ENCODE assay signal across 13 mouse cellular contexts in the genomic region with DNA sequence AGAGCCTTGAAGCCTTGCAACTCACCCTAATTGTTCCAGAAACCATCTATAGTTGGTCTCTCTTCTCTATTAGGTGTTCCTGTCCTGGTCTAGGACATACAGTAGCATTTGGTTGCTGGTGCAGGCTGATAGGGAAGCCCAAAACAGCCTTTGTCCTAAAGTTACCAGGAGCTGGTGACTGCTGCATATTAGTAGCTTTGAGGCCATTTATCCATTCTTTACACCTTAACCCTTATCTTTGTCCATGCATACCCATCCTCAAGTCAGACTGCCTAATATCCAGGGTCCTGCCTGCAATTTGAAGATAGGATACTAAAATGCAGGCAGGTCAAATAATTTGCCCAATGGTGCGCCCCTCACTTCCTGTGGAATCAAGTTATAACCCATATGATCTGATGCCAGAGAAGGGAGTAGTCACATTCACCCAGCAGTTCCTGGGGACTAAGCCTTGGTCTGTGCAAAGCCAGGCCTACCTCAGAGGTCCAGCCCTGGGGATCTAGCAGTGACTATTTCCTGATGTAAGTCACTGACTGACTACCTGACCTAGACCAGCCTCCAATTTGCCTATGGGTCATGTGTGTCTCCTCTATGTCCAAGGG. TPM values are rescaled to one million over a fixed set of nuclear protein-coding genes. Genes with fewer than 3 reads are reported as not detected.
A peak's percentile ranks its signal among the peaks of the same experiment; 100 is the strongest.
DNase-seq lines count a peak whose midpoint lies in the region; ATAC-seq and TF ChIP-seq lines count a peak whose summit lies in the region.
"Had no signal": no experiment of that assay in that cellular context is flagged by ENCODE, and none has a peak within 500 bp of the region (broad histone marks: within the 10 kb centered on the region; RNA-seq: fewer than 3 reads in every experiment).

No protein-coding gene starts in this region.

- no peak for TF ChIP-seq EP300 in heart, adult 2 months (IDR thresholded peaks at IDR 0.05; ENCODE audit: insufficient read depth, low read depth, low read length)
- no peak for TF ChIP-seq EP300 in heart, postnatal 0 days (IDR thresholded peaks at IDR 0.05; ENCODE audit: low read depth)

- H3K27ac ChIP-seq in heart, adult 2 months: peak overlapping the region; percentile 58
- 0 out of 2 replicates have a peak overlapping the region, but pooled peaks have one; percentile 10 for H3K27ac ChIP-seq in limb, embryonic 13.5 days
- H3K27ac ChIP-seq in limb, embryonic 10.5 days: no peak overlapping the region
- H3K27ac ChIP-seq in heart, postnatal 0 days (ENCODE audit: low read depth): peak overlapping the region; percentile 64
- H3K27ac ChIP-seq in midbrain, embryonic 10.5 days (replicated peaks): no peak overlapping the region
- H3K27ac ChIP-seq: forebrain, embryonic 10.5 days had no signal

- no peaks in the 10 kb centered on the region for H3K27me3 ChIP-seq in heart, adult 2 months (ENCODE audit: control insufficient read depth, insufficient read depth, low read length)
- H3K27me3 ChIP-seq in limb, embryonic 13.5 days: peaks cover 6% of the 10 kb centered on the region; the same call in 1 of the 2 replicates
- peaks cover 98% of the 10 kb centered on the region for H3K27me3 ChIP-seq in limb, embryonic 10.5 days (ENCODE audit: low read depth, poor library complexity, severe bottlenecking)
- no peaks in the 10 kb centered on the region for H3K27me3 ChIP-seq in heart, postnatal 0 days (ENCODE audit: control insufficient read depth, insufficient read depth, low read length)
- H3K27me3 ChIP-seq in myocyte (ENCODE audit: control insufficient read depth, insufficient read depth, insufficient read length): no peaks in the 10 kb centered on the region
- H3K27me3 ChIP-seq in midbrain, embryonic 10.5 days (ENCODE audit: low read depth, poor library complexity, severe bottlenecking): peaks cover 85% of the 10 kb centered on the region

- H3K79me2 ChIP-seq in heart, adult 2 months (replicated peaks; ENCODE audit: control insufficient read depth, insufficient read depth, low read length): no peaks in the 10 kb centered on the region
- no peaks in the 10 kb centered on the region for H3K79me2 ChIP-seq in myocyte (ENCODE audit: control insufficient read depth, insufficient read depth)

- no peak for ATAC-seq in limb, embryonic 13.5 days (ENCODE audit: low FRiP score, low read depth)
- no peak for ATAC-seq in heart, postnatal 0 days (ENCODE audit: insufficient read depth, low read depth)

- peaks cover 20% of the 10 kb centered on the region for H3K4me1 ChIP-seq in heart, adult 2 months (ENCODE audit: control insufficient read depth, insufficient read depth, low read length)
- peaks cover 31% of the 10 kb centered on the region for H3K4me1 ChIP-seq in limb, embryonic 13.5 days
- peaks cover 32% of the 10 kb centered on the region for H3K4me1 ChIP-seq in limb, embryonic 10.5 days
- H3K4me1 ChIP-seq in heart, postnatal 0 days (ENCODE audit: control insufficient read depth, insufficient read depth): no peaks in the 10 kb centered on the region
- H3K4me1 ChIP-seq in midbrain, embryonic 10.5 days: peaks cover 7% of the 10 kb centered on the region; the same call in 1 of the 2 replicates

- DNase-seq in heart, adult 2 months: no peak
- DNase-seq in heart, adult 18-20 months: no peak
- no peak for DNase-seq in limb, embryonic 10.5 days (ENCODE audit: low spot score)
- no peak for DNase-seq in heart, postnatal 0 days (ENCODE audit: low spot score)
- DNase-seq in midbrain, embryonic 10.5 days (ENCODE audit: low spot score): no peak
- no peak for DNase-seq in adrenal gland, adult 18-20 months (ENCODE audit: low spot score in 2 of 2)
- DNase-seq: right cerebral cortex, postnatal 25 days had no signal

- H3K36me3 ChIP-seq in heart, adult 2 months (ENCODE audit: control insufficient read depth, insufficient read depth, low read length): no peaks in the 10 kb centered on the region
- no peaks in the 10 kb centered on the region for H3K36me3 ChIP-seq in limb, embryonic 13.5 days
- no peaks in the 10 kb centered on the region for H3K36me3 ChIP-seq in limb, embryonic 10.5 days
- H3K36me3 ChIP-seq in heart, postnatal 0 days (replicated peaks; ENCODE audit: control insufficient read depth, insufficient read depth, low read length): no peaks in the 10 kb centered on the region
- H3K36me3 ChIP-seq in myocyte (ENCODE audit: control insufficient read depth, insufficient read depth): no peaks in the 10 kb centered on the region
- no peaks in the 10 kb centered on the region for H3K36me3 ChIP-seq in midbrain, embryonic 10.5 days
- H3K36me3 ChIP-seq: forebrain, embryonic 10.5 days had no signal

- TF ChIP-seq CTCF in heart, adult 2 months (IDR thresholded peaks at IDR 0.05): no peak
- TF ChIP-seq CTCF in heart, postnatal 0 days (IDR thresholded peaks at IDR 0.05; ENCODE audit: low read depth): no peak

- intact Hi-C loops in heart, adult 2 months (cut with DNase I): no loop called here

- H3K9me3 ChIP-seq in limb, embryonic 13.5 days: no peaks in the 10 kb centered on the region
- H3K9me3 ChIP-seq in limb, embryonic 10.5 days (replicated peaks): no peaks in the 10 kb centered on the region
- no peaks in the 10 kb centered on the region for H3K9me3 ChIP-seq in heart, postnatal 0 days (replicated peaks; ENCODE audit: control insufficient read depth, low read length)
- H3K9me3 ChIP-seq in midbrain, embryonic 10.5 days (replicated peaks): no peaks in the 10 kb centered on the region
- H3K9me3 ChIP-seq: forebrain, embryonic 10.5 days had no signal

- TF ChIP-seq POLR2A in heart, adult 2 months (IDR thresholded peaks at IDR 0.05; ENCODE audit: insufficient read depth, low read depth, low read length): no peak
- no peak for TF ChIP-seq POLR2A in myocyte (IDR thresholded peaks at IDR 0.05; ENCODE audit: insufficient read length, low read depth)

- no peak overlapping the region for H3K4me2 ChIP-seq in limb, embryonic 13.5 days (replicated peaks)
- H3K4me2 ChIP-seq in heart, postnatal 0 days (ENCODE audit: low read depth, low read length): no peak overlapping the region
- H3K4me2 ChIP-seq in myocyte (ENCODE audit: low read depth): peak overlapping the region; percentile 74

- no peak overlapping the region for H3K9ac ChIP-seq in heart, adult 2 months (ENCODE audit: low read depth, low read length)
- H3K9ac ChIP-seq in limb, embryonic 13.5 days: no peak overlapping the region
- H3K9ac ChIP-seq in heart, postnatal 0 days (replicated peaks; ENCODE audit: low read depth, low read length): no peak overlapping the region

- WGBS in heart, adult 2 months: 63% methylated on average over 1 of the region's 1 CpGs
- WGBS in limb, embryonic 13.5 days: 94% methylated on average over 1 of the region's 1 CpGs
- 95% methylated on average over 1 of the region's 1 CpGs for WGBS in limb, embryonic 10.5 days
- WGBS in heart, postnatal 0 days: 61% methylated on average over 1 of the region's 1 CpGs
- 77% methylated on average over 1 of the region's 1 CpGs for WGBS in midbrain, embryonic 10.5 days

- H3K4me3 ChIP-seq in heart, adult 2 months: no peak overlapping the region
- H3K4me3 ChIP-seq in limb, embryonic 13.5 days: no peak overlapping the region
- H3K4me3 ChIP-seq in limb, embryonic 10.5 days: no peak overlapping the region
- no peak overlapping the region for H3K4me3 ChIP-seq in heart, postnatal 0 days (ENCODE audit: low read depth, low read length)
- no peak overlapping the region for H3K4me3 ChIP-seq in myocyte
- H3K4me3 ChIP-seq in midbrain, embryonic 10.5 days: no peak overlapping the region
- H3K4me3 ChIP-seq: forebrain, embryonic 10.5 days had no signal

- H3ac ChIP-seq in myocyte (ENCODE audit: control insufficient read depth, insufficient read length): no peak overlapping the region

RNA-seq across cellular contexts. Expression of gene Bgn, which starts 7.6 kb away (rescaled TPM):
- 100 to 1,000 TPM; 190 to 202 TPM for total RNA-seq in heart, adult 2 months (2021)
- 378 and 439 TPM in 2 replicates for polyA plus RNA-seq in heart, adult 2 months (2012; rRNA removed)
- 100 to 1,000 TPM; 174 to 186 TPM for total RNA-seq in heart, adult 18-20 months (2021)
- polyA plus RNA-seq in limb, embryonic 13.5 days (2015; fragmentation: Nextera tagmentation; extraction: Ambion mirVana): 67.7 and 68.8 TPM in 2 replicates
- polyA plus RNA-seq in limb, embryonic 10.5 days (2016; fragmentation: Nextera tagmentation; extraction: Ambion mirVana): 7.9 and 11.5 TPM in 2 replicates
- 198 and 304 TPM in 2 replicates for total RNA-seq in heart, postnatal 0 days (2014; rRNA removed; ENCODE audit: low replicate concordance)
- 61.6 and 64.1 TPM in 2 replicates for polyA plus RNA-seq in heart, postnatal 0 days (2015; fragmentation: Nextera tagmentation; extraction: Ambion mirVana)
- 1,139 TPM for polyA plus RNA-seq in myocyte (2012; fragmentation: generic; extraction: Trizol)
- 16.4 and 27.9 TPM in 2 replicates for polyA plus RNA-seq in midbrain, embryonic 10.5 days (2016; fragmentation: Nextera tagmentation; extraction: Ambion mirVana)
- total RNA-seq in adrenal gland, adult 18-20 months (2021): 100 to 1,000 TPM; 221 to 292 TPM

RNA-seq across cellular contexts. Expression of gene Haus7, which starts 16.9 kb away (rescaled TPM):
- total RNA-seq in heart, adult 2 months (2021): 1 to 10 TPM; 4.3 to 5.5 TPM
- 6.0 and 8.9 TPM in 2 replicates for polyA plus RNA-seq in heart, adult 2 months (2012; rRNA removed)
- total RNA-seq in heart, adult 18-20 months (2021): 1 to 10 TPM; 6.2 to 9.1 TPM
- 77.0 and 85.2 TPM in 2 replicates for polyA plus RNA-seq in limb, embryonic 13.5 days (2015; fragmentation: Nextera tagmentation; extraction: Ambion mirVana)
- 98.4 and 102 TPM in 2 replicates for polyA plus RNA-seq in limb, embryonic 10.5 days (2016; fragmentation: Nextera tagmentation; extraction: Ambion mirVana)
- total RNA-seq in heart, postnatal 0 days (2014; rRNA removed; ENCODE audit: low replicate concordance): 15.6 and 23.2 TPM in 2 replicates
- 33.3 and 34.7 TPM in 2 replicates for polyA plus RNA-seq in heart, postnatal 0 days (2015; fragmentation: Nextera tagmentation; extraction: Ambion mirVana)
- polyA plus RNA-seq in myocyte (2012; fragmentation: generic; extraction: Trizol): 32.6 TPM
- polyA plus RNA-seq in midbrain, embryonic 10.5 days (2016; fragmentation: Nextera tagmentation; extraction: Ambion mirVana): 83.6 and 85.0 TPM in 2 replicates
- 10 to 100 TPM; 20.7 to 27.4 TPM for total RNA-seq in adrenal gland, adult 18-20 months (2021)

RNA-seq across cellular contexts. Expression of gene Atp2b3, which starts 27.1 kb away (rescaled TPM):
- under 1 TPM in 1 of 2 experiments, not detected in 1; 0.14 TPM for total RNA-seq in heart, adult 2 months (2021)
- 0.09 and 0.12 TPM in 2 replicates for polyA plus RNA-seq in heart, adult 2 months (2012; rRNA removed)
- under 1 TPM; 0.17 to 0.28 TPM for total RNA-seq in heart, adult 18-20 months (2021)
- polyA plus RNA-seq in limb, embryonic 13.5 days (2015; fragmentation: Nextera tagmentation; extraction: Ambion mirVana): 0.24 and 0.31 TPM in 2 replicates
- polyA plus RNA-seq in limb, embryonic 10.5 days (2016; fragmentation: Nextera tagmentation; extraction: Ambion mirVana): 0.05 and 0.06 TPM in 2 replicates
- total RNA-seq in heart, postnatal 0 days (2014; rRNA removed; ENCODE audit: low replicate concordance): 0.53 and 1.1 TPM in 2 replicates
- 0.14 and 0.20 TPM in 2 replicates for polyA plus RNA-seq in heart, postnatal 0 days (2015; fragmentation: Nextera tagmentation; extraction: Ambion mirVana)
- polyA plus RNA-seq in myocyte (2012; fragmentation: generic; extraction: Trizol): 0.07 TPM
- polyA plus RNA-seq in midbrain, embryonic 10.5 days (2016; fragmentation: Nextera tagmentation; extraction: Ambion mirVana): 0.17 and 0.19 TPM in 2 replicates
- total RNA-seq in adrenal gland, adult 18-20 months (2021): 10 to 100 TPM; 42.1 to 52.8 TPM

RNA-seq across cellular contexts. Expression of gene Trex2, which starts 40.6 kb away (rescaled TPM):
- total RNA-seq in heart, adult 2 months (2021): not detected
- not detected in 2 replicates for polyA plus RNA-seq in heart, adult 2 months (2012; rRNA removed)
- not detected for total RNA-seq in heart, adult 18-20 months (2021)
- not detected in 2 replicates for polyA plus RNA-seq in limb, embryonic 13.5 days (2015; fragmentation: Nextera tagmentation; extraction: Ambion mirVana)
- not detected in 2 replicates for polyA plus RNA-seq in limb, embryonic 10.5 days (2016; fragmentation: Nextera tagmentation; extraction: Ambion mirVana)
- total RNA-seq in heart, postnatal 0 days (2014; rRNA removed; ENCODE audit: low replicate concordance): not detected in 2 replicates
- not detected in 2 replicates for polyA plus RNA-seq in heart, postnatal 0 days (2015; fragmentation: Nextera tagmentation; extraction: Ambion mirVana)
- not detected for polyA plus RNA-seq in myocyte (2012; fragmentation: generic; extraction: Trizol)
- not detected in 2 replicates for polyA plus RNA-seq in midbrain, embryonic 10.5 days (2016; fragmentation: Nextera tagmentation; extraction: Ambion mirVana)
- not detected for total RNA-seq in adrenal gland, adult 18-20 months (2021)
- total RNA-seq: gastrocnemius, adult 18-20 months; layer of hippocampus, postnatal 14 days had no signal
- polyA plus RNA-seq: forebrain, embryonic 10.5 days; midbrain, postnatal 0 days had no signal

Comparison
In these comparisons a context has a peak if more than half of its experiments do, and no peak if none do; other contexts are left out.
1. H3K27ac ChIP-seq: peak in heart, adult 2 months (single experiment), limb, embryonic 13.5 days (single experiment) and heart, postnatal 0 days (single experiment); none in limb, embryonic 10.5 days (single experiment) and midbrain, embryonic 10.5 days (single experiment).